Mouse (Mus musculus) cortical plate, adult 2 months (tissue): ENCODE measurements around the gene Cmtm5.

Experiments
- CTCF ChIP-seq: fragments of 200-500 bp; IDR thresholded peaks from 2 replicates; pipeline ENCODE4 v1.5.1; 2011; ENCODE audit warnings: mild to moderate bottlenecking, control low read depth, low read length; ENCODE audit not compliant: insufficient read depth; ENCODE audit errors: extremely low read depth
- POLR2A ChIP-seq: fragments of 200-500 bp; IDR thresholded peaks from 2 replicates; pipeline ENCODE4 v1.6.1; 2011; ENCODE audit warnings: mild to moderate bottlenecking, low read length, control low read depth; ENCODE audit not compliant: insufficient read depth; ENCODE audit errors: extremely low read depth

DNA sequence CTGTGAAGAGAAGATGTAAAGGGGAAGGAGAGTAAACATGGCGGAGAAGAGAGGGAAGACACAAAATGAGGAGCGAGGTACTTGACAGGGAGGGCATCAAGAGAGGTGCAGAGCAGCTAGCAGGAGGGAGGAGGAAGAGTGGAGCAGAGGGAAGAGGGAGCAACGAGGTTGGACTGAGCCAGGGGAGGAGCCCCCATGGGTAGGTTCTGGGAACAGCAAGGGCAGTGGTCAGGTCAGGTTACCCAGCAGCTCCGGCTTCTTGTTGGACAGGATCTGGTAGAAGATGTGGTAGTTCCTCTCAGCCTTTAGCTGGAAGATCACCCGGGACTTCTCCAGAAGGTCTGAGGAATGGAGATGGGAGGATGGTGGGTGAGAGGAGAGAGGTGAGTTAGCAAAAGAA is 25.4 kb downstream of the Cmtm5 start:
- TF ChIP-seq CTCF (no peak), POLR2A (no peak)
